Mouse (Mus musculus): ENCODE measurements around the gene Spata5. TPM values are rescaled to one million over a fixed set of nuclear protein-coding genes. Genes with fewer than 3 reads are reported as not detected.

Gene Spata5
- polyA plus RNA-seq (2016; fragmentation: Nextera tagmentation; extraction: Ambion mirVana), result 42.8 and 43.9 TPM in 2 replicates

DNA sequence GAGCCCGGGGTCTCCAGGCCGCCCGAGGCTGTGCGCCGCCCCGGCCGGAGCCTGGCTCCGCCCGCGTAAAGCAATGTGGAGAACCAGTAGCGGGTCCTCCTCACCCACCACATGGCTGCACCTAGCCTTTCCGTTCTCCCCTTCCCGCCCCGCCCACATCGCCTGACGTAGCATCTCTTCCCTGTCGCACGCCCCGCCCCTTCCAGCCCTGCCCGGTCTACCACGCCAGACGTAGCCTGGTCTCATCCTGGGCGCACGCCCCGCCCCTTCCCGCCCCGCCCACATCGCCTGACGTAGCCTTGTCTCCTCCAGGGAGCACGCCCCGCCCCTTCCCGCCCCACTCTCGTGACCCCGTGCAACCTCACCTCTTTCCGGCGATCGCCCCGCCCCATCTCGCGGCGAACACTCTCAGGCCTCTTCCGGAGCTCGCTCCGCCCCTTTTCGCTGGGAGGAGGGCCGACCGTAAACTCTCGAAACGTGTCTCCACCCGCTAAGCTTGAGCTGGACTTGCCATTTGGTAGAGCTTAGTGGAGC, at the start of gene Spata5:
Gene Spata5 (plus strand): TSS at position 439 of the 534 bp plus-strand sequence.
- Histone ChIP-seq H3K9ac (replicated peaks) (peak within 1 kb of the TSS; percentile 71), H3K4me1 (peaks cover 19% of the 10 kb centered on the region), H3K36me3 (no peaks in the 10 kb centered on the region), H3K4me3 (peak within 1 kb of the TSS; percentile 83), H3K27me3 (no peaks in the 10 kb centered on the region), H3K4me2 (replicated peaks) (peak within 1 kb of the TSS; percentile 95), H3K27ac (replicated peaks) (peak within 1 kb of the TSS; percentile 81), H3K9me3 (no peaks in the 10 kb centered on the region)
- peak; percentile 95 for ATAC-seq (ENCODE audit: low FRiP score, low read depth)
- WGBS, result 1% methylated on average over 36 of the region's 50 CpGs

DNA sequence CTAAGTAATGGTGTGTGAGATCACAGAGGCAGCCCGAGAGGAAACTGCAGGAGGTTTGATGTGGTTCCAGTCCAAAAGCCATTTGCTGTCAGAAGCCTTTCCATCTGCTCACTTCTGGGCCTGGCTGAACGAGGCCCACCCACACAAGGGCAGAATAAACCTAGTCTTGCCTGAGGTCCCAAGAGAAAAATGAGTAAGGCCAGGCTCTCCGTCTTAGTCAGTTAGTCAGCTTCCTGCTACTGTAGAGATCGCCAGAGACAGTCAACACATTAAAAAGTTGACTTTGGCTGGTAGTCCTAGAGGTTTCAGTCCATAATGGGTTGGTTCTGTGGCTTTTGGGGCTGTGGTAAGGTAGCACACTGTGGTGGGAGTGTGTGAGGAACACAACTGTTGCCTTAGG, 49.3 kb upstream of the Spata5 start:
- Histone ChIP-seq H3K9ac (replicated peaks) (no peak overlapping the region), H3K36me3 (no peaks in the 10 kb centered on the region), H3K4me2 (replicated peaks) (no peak overlapping the region), H3K4me3 (no peak overlapping the region), H3K9me3 (no peaks in the 10 kb centered on the region), H3K27ac (replicated peaks) (no peak overlapping the region), H3K27me3 (no peaks in the 10 kb centered on the region), H3K4me1 (no peaks in the 10 kb centered on the region)
- 80% methylated on average over 4 of the region's 4 CpGs for WGBS
- no peak for ATAC-seq (ENCODE audit: low FRiP score, low read depth)

GRCm38 (mm10) chr3:37373712-37374111, 46.0 kb upstream of the Spata5 start:
- no peak overlapping the region for H3K4me3 ChIP-seq
- H3K36me3 ChIP-seq, result no peaks in the 10 kb centered on the region
- no peak overlapping the region for H3K9ac ChIP-seq (replicated peaks)
- WGBS, result 91% methylated on average over 11 of the region's 11 CpGs
- no peak for ATAC-seq (ENCODE audit: low FRiP score, low read depth)
- H3K27ac ChIP-seq (replicated peaks), result no peak overlapping the region
- no peaks in the 10 kb centered on the region for H3K9me3 ChIP-seq
- no peak overlapping the region for H3K4me2 ChIP-seq (replicated peaks)
- no peaks in the 10 kb centered on the region for H3K27me3 ChIP-seq
- no peaks in the 10 kb centered on the region for H3K4me1 ChIP-seq

DNA sequence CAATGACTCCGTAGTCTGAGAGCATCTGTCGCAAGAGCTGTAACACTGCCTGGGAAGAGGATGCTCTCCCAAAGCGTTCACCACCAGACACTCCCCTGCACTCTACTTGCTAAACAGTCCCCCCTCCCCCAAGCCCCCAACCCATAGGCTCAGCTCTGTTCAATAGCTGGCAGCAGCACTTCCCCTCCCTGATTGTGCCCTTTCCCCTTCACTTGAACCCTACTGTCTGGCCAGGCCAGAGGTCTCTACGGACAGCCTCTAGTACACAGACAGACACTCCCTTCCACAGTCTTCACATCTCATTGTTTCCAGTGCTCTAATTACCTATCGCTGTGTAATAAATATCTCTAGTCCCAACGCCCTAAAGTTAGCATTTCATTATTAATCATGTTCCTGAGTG, 41.8 kb upstream of the Spata5 start:
- Histone ChIP-seq H3K4me1 (no peaks in the 10 kb centered on the region; the same call in 1 of the 2 replicates), H3K27me3 (no peaks in the 10 kb centered on the region), H3K4me3 (no peak overlapping the region), H3K36me3 (no peaks in the 10 kb centered on the region), H3K9me3 (no peaks in the 10 kb centered on the region), H3K27ac (replicated peaks) (no peak overlapping the region), H3K4me2 (replicated peaks) (no peak overlapping the region), H3K9ac (replicated peaks) (no peak overlapping the region)
- ATAC-seq (ENCODE audit: low FRiP score, low read depth), result no peak
- 82% methylated on average over 6 of the region's 6 CpGs for WGBS

GRCm38 (mm10) chr3:37378412-37378811, 41.3 kb upstream of the Spata5 start:
- no peak overlapping the region for H3K27ac ChIP-seq (replicated peaks)
- H3K27me3 ChIP-seq, result no peaks in the 10 kb centered on the region
- no peaks in the 10 kb centered on the region for H3K9me3 ChIP-seq
- no peak overlapping the region for H3K9ac ChIP-seq (replicated peaks)
- ATAC-seq (ENCODE audit: low FRiP score, low read depth), result no peak
- H3K4me2 ChIP-seq (replicated peaks), result no peak overlapping the region
- H3K36me3 ChIP-seq, result no peaks in the 10 kb centered on the region
- no peaks in the 10 kb centered on the region; the same call in 1 of the 2 replicates for H3K4me1 ChIP-seq
- no peak overlapping the region for H3K4me3 ChIP-seq
- WGBS, result 78% methylated on average over 6 of the region's 6 CpGs

DNA sequence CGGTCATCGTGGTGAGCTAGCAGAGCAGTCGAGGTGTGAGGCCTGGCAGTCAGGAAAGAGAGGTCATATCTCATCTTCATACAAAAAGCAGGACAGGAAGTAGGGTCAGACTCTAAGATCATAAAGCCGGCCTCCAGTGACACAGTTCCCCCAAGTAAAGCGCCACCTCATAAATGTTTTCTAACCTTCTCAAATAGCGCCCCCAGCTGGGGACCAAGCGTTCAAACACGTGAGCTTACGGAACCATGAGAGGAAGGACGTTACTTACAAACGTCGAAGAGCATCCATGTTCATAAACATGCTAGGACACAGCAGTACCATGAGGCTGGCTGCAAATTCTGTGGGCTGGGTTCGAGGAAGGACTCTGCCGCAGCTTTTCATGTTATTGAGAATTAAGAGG, 40.5 kb upstream of the Spata5 start:
- Histone ChIP-seq H3K9me3 (no peaks in the 10 kb centered on the region), H3K36me3 (no peaks in the 10 kb centered on the region), H3K4me3 (no peak overlapping the region), H3K4me1 (no peaks in the 10 kb centered on the region; the same call in 1 of the 2 replicates), H3K27me3 (no peaks in the 10 kb centered on the region), H3K27ac (replicated peaks) (no peak overlapping the region), H3K4me2 (replicated peaks) (no peak overlapping the region), H3K9ac (replicated peaks) (no peak overlapping the region)
- WGBS, result 83% methylated on average over 14 of the region's 14 CpGs
- ATAC-seq (ENCODE audit: low FRiP score, low read depth), result no peak

- no peak for ATAC-seq (ENCODE audit: low FRiP score, low read depth)
- 72% methylated on average over 18 of the region's 18 CpGs for WGBS
Measured at GRCm38 (mm10) chr3:37379930-37380881, 39.5 kb upstream of the Spata5 start.

DNA sequence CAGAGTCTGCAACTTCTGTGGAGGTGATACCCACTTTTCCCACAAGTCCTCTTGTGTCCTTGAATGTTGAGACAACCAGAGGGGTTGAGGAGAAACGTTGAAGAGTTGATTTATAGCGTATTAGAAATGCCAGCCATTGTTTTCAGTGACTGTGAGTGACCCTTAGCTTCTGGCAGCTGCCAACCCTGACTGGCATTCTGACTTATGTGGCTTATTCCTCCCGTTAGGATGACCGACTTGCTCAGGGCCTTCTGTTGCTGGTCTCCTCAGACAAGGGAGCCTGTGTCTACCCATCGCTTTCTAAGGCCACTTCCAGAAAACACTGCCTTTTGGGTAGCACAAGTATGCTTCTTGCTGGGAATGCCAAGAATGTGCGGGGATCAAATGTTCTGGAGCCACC, 38.2 kb upstream of the Spata5 start:
- H3K9me3 ChIP-seq, result no peaks in the 10 kb centered on the region
- ATAC-seq (ENCODE audit: low FRiP score, low read depth), result no peak
- 72% methylated on average over 6 of the region's 6 CpGs for WGBS
- H3K27ac ChIP-seq (replicated peaks), result no peak overlapping the region
- H3K36me3 ChIP-seq, result no peaks in the 10 kb centered on the region
- no peak overlapping the region for H3K4me3 ChIP-seq
- H3K27me3 ChIP-seq, result no peaks in the 10 kb centered on the region
- H3K9ac ChIP-seq (replicated peaks), result no peak overlapping the region
- H3K4me2 ChIP-seq (replicated peaks), result no peak overlapping the region
- H3K4me1 ChIP-seq, result no peaks in the 10 kb centered on the region; the same call in 1 of the 2 replicates

More at GRCm38 (mm10) chr3:37379930-37380881, 39.5 kb upstream of the Spata5 start:
- H3K27me3 ChIP-seq, result no peaks in the 10 kb centered on the region
- H3K4me3 ChIP-seq, result no peak overlapping the region
- no peaks in the 10 kb centered on the region; the same call in 1 of the 2 replicates for H3K4me1 ChIP-seq
- no peaks in the 10 kb centered on the region for H3K9me3 ChIP-seq
- no peak overlapping the region for H3K4me2 ChIP-seq (replicated peaks)
- no peak overlapping the region for H3K9ac ChIP-seq (replicated peaks)
- no peak overlapping the region for H3K27ac ChIP-seq (replicated peaks)
- H3K36me3 ChIP-seq, result no peaks in the 10 kb centered on the region

- H3K4me3 ChIP-seq, result no peak overlapping the region
- H3K27ac ChIP-seq (replicated peaks), result no peak overlapping the region
- no peaks in the 10 kb centered on the region for H3K27me3 ChIP-seq
- H3K9me3 ChIP-seq, result no peaks in the 10 kb centered on the region
- no peaks in the 10 kb centered on the region for H3K36me3 ChIP-seq
- H3K4me2 ChIP-seq (replicated peaks), result no peak overlapping the region
- no peaks in the 10 kb centered on the region; the same call in 1 of the 2 replicates for H3K4me1 ChIP-seq
- H3K9ac ChIP-seq (replicated peaks), result no peak overlapping the region
- WGBS, result 81% methylated on average over 6 of the region's 6 CpGs
- no peak for ATAC-seq (ENCODE audit: low FRiP score, low read depth)
Measured at GRCm38 (mm10) chr3:37383096-37383765, 36.5 kb upstream of the Spata5 start.

DNA sequence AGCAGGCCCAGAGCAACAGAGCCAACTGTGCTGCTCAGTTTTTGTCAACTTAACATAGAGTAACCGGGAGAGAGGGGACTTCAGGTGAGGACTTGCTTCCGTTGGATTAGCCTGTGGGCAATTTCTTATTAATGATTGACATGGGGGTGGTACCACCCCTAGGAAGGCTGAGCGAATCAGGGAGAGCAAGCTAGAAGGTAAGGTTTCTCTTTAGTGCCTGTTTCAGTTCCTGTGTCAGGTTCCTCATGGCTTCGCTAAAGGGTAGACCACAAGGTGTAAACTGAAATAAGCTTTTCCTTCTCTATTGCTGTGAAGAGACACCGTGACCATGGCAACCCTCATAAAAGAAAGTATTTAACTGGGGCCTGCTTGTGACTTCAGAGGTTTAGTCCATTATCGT, 32.4 kb upstream of the Spata5 start:
- ATAC-seq (ENCODE audit: low FRiP score, low read depth), result no peak
- WGBS, result 88% methylated on average over 6 of the region's 6 CpGs
- Histone ChIP-seq H3K36me3 (no peaks in the 10 kb centered on the region), H3K9me3 (peaks cover 4% of the 10 kb centered on the region; the same call in 1 of the 2 replicates), H3K27ac (replicated peaks) (no peak overlapping the region), H3K4me2 (replicated peaks) (no peak overlapping the region), H3K9ac (replicated peaks) (no peak overlapping the region), H3K4me1 (no peaks in the 10 kb centered on the region), H3K4me3 (no peak overlapping the region), H3K27me3 (no peaks in the 10 kb centered on the region)

- ATAC-seq (ENCODE audit: low FRiP score, low read depth), result no peak
- no peak overlapping the region for H3K27ac ChIP-seq (replicated peaks)
- 88% methylated on average over 5 of the region's 5 CpGs for WGBS
Measured at GRCm38 (mm10) chr3:37396930-37397608, 22.6 kb upstream of the Spata5 start.

More at GRCm38 (mm10) chr3:37396930-37397608, 22.6 kb upstream of the Spata5 start:
- no peaks in the 10 kb centered on the region for H3K27me3 ChIP-seq
- H3K9me3 ChIP-seq, result no peaks in the 10 kb centered on the region
- H3K9ac ChIP-seq (replicated peaks), result no peak overlapping the region
- no peaks in the 10 kb centered on the region for H3K36me3 ChIP-seq
- no peak overlapping the region for H3K4me3 ChIP-seq
- no peaks in the 10 kb centered on the region for H3K4me1 ChIP-seq
- no peak overlapping the region for H3K4me2 ChIP-seq (replicated peaks)

Measured in midbrain, embryonic 12.5 days (tissue).